Mouse (Mus musculus): ENCODE data around the gene Gga1.

- no peak for TF ChIP-seq CTCF (IDR thresholded peaks at IDR 0.05; ENCODE audit: low read depth)
- 0 out of 2 replicates have a peak, but pooled peaks have one; percentile 7 for TF ChIP-seq EP300 (IDR thresholded peaks at IDR 0.05; ENCODE audit: low read depth)
Observed at GRCm38 (mm10) chr15:78842371-78843163, 34.4 kb upstream of the Gga1 start, which contains the start of gene Cdc42ep1.
